Mouse (Mus musculus): ENCODE measurements around the gene Cd1d1.

GRCm38 (mm10) chr3:87017001-87017400 is 17.8 kb upstream of the Cd1d1 start:
- TF ChIP-seq POLR2A (IDR thresholded peaks at IDR 0.05; ENCODE audit: low read depth, low read length) (no peak), CTCF (IDR thresholded peaks at IDR 0.05; ENCODE audit: extremely low read depth, insufficient read length, insufficient replicate concordance, low read depth, low read length) (no peak)
